Mouse (Mus musculus): ENCODE data around the gene Ptn. TPM values are rescaled to one million over a fixed set of nuclear protein-coding genes. Genes with fewer than 3 reads are reported as not detected.

Gene Ptn
- polyA plus RNA-seq, 1 experiment from 2014 or later = 532 TPM

DNA sequence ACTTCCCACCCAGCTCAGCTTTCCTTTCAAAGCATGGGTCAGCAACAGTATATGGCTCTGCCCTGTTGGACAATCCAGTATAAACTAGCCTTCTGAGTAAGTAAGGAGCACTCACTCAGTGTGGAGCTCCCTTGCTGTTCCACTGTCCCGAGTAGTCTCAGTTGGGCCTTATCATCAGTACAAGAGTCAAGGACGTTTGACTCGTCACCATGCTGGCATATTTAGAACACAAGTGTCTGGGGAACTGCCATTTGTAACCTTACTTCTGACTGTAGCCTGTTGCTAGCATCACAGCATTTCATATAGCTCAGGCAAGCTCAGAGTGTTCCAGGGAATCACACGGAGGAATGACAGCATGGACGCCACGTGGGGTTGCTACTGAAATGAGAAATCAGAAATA, 3.1 kb downstream of the Ptn start:
- no peak for ATAC-seq
- H3K27me3 ChIP-seq (replicated peaks; ENCODE audit: control insufficient read depth, insufficient read depth, low read length) = no peaks in the 10 kb centered on the region
- H3K27ac ChIP-seq (ENCODE audit: low read depth, low read length) = no peak overlapping the region
- no peaks in the 10 kb centered on the region for H3K9me3 ChIP-seq (replicated peaks; ENCODE audit: control insufficient read depth, low read length)
- H3K4me2 ChIP-seq (ENCODE audit: low read length) = peak overlapping the region; percentile 23
- H3K9ac ChIP-seq (ENCODE audit: low read length) = no peak overlapping the region
- H3K4me1 ChIP-seq (ENCODE audit: control insufficient read depth, insufficient read depth, low read length) = peaks cover 10% of the 10 kb centered on the region
- DNase-seq (ENCODE audit: low spot score) = no peak
- peak overlapping the region; percentile 3; the same call in 1 of the 2 replicates for H3K4me3 ChIP-seq (ENCODE audit: low read depth, low read length)
- peaks cover 11% of the 10 kb centered on the region; the same call in 1 of the 2 replicates for H3K36me3 ChIP-seq (ENCODE audit: control insufficient read depth, insufficient read depth, low read length)
- 89% methylated on average over 6 of the region's 6 CpGs for WGBS

DNA sequence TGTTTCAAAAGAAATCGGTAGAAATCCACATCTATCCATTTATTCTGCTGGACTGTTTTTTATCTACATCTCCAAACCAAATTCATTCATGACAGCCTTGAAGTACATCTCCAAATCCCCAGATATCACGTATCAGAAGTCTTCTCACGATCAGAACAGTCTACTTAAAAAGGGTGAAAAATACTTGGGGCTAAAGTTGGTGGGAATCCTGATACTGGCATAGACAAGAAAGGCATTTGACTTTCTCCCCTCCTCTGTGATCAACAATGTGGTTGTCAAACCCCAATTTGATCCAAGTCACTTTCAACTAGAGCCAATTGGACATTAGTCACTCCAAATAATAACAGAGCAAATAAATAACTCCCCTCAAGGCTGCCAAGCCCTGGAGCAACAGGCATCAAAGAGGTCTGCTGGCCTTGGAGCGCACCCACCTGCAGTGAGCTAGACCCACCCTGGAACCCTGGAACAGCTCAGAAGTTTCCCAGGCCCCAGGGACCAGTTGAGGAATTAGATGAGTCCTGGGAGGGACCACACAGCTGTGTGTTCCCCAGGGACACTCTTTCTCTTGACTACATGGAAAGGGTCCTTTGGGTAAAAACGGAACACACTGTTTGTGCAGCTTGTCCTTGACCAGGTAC, 9.6 kb downstream of the Ptn start:
- Histone ChIP-seq H3K9ac (ENCODE audit: low read length) (no peak overlapping the region), H3K4me3 (ENCODE audit: low read depth, low read length) (no peak overlapping the region), H3K4me1 (ENCODE audit: control insufficient read depth, insufficient read depth, low read length) (peaks cover 3% of the 10 kb centered on the region; the same call in 1 of the 2 replicates), H3K4me2 (ENCODE audit: low read length) (no peak overlapping the region), H3K27me3 (replicated peaks; ENCODE audit: control insufficient read depth, insufficient read depth, low read length) (no peaks in the 10 kb centered on the region), H3K36me3 (ENCODE audit: control insufficient read depth, insufficient read depth, low read length) (peaks cover 8% of the 10 kb centered on the region; the same call in 1 of the 2 replicates), H3K27ac (ENCODE audit: low read depth, low read length) (no peak overlapping the region), H3K9me3 (replicated peaks; ENCODE audit: control insufficient read depth, low read length) (no peaks in the 10 kb centered on the region)
- ATAC-seq (no peak), DNase-seq (ENCODE audit: low spot score) (no peak)
- 88% methylated on average over 5 of the region's 5 CpGs for WGBS

DNA sequence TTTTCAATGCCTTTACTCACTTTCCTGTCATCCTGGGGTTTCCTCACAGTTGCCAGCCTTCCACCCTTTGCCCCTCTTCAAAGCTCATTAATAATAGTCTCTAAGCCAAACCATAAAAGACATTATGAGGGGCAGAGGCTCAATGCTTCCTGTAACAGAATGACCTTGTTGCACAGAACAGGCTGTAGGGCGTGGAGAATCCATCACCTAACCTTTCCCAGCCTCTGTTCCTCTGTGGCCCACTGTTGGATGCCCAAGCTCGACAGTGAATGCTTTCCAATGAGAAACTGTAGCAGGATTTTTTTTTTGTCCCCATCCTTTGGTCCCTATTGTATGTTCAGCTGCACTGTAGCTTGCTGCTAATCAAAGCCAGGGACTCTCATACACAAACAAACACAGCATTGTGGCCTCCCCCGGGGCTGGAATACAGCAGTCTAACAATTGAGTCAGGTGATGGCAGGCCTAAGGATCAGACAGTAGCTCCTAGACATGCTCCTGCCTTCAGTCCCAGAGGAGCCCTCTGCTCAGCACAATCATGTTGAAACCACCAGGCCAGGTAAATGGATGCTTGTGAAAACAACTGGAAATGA, 12.9 kb downstream of the Ptn start:
- no peaks in the 10 kb centered on the region for H3K9me3 ChIP-seq (replicated peaks; ENCODE audit: control insufficient read depth, low read length)
- WGBS = 14% methylated on average over 3 of the region's 3 CpGs
- peaks cover 3% of the 10 kb centered on the region; the same call in 1 of the 2 replicates for H3K4me1 ChIP-seq (ENCODE audit: control insufficient read depth, insufficient read depth, low read length)
- H3K27me3 ChIP-seq (replicated peaks; ENCODE audit: control insufficient read depth, insufficient read depth, low read length) = no peaks in the 10 kb centered on the region
- no peak overlapping the region for H3K27ac ChIP-seq (ENCODE audit: low read depth, low read length)
- H3K4me2 ChIP-seq (ENCODE audit: low read length) = no peak overlapping the region
- H3K36me3 ChIP-seq (ENCODE audit: control insufficient read depth, insufficient read depth, low read length) = no peaks in the 10 kb centered on the region
- no peak overlapping the region for H3K4me3 ChIP-seq (ENCODE audit: low read depth, low read length)
- ATAC-seq (peak; percentile 52; the same call in 1 of the 2 replicates), DNase-seq (ENCODE audit: low spot score) (peak; percentile 52)
- no peak overlapping the region for H3K9ac ChIP-seq (ENCODE audit: low read length)

DNA sequence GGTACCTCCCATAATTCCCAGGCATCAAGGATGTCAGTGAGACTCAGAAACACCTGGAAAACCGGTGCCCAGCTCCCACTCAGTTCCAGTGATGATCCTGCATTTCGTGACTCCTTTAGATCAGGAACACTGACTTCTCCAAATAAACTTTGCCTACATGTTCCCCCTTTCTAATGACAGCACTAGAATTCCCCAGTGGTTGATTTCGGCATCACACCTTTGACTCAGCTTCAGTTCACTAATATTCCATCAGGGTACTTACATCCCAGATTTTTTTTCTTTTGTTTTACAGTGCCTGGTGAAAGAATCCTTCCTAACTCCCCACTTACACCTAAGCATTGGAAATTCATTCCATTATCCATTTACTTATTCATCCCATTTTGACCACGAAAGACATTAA, 15.5 kb downstream of the Ptn start:
- 90% methylated on average over 4 of the region's 4 CpGs for whole genome bisulfite sequencing
- H3K4me2 ChIP-seq (ENCODE audit: low read length) = no peak overlapping the region
- H3K27ac ChIP-seq (ENCODE audit: low read depth, low read length) = no peak overlapping the region
- H3K9ac ChIP-seq (ENCODE audit: low read length) = no peak overlapping the region
- H3K4me3 ChIP-seq (ENCODE audit: low read depth, low read length) = no peak overlapping the region
- no peaks in the 10 kb centered on the region for H3K36me3 ChIP-seq (ENCODE audit: control insufficient read depth, insufficient read depth, low read length)
- peaks cover 10% of the 10 kb centered on the region for H3K4me1 ChIP-seq (ENCODE audit: control insufficient read depth, insufficient read depth, low read length)
- no peaks in the 10 kb centered on the region for H3K9me3 ChIP-seq (replicated peaks; ENCODE audit: control insufficient read depth, low read length)
- ATAC-seq = no peak
- DNase-seq (ENCODE audit: low spot score) = no peak
- H3K27me3 ChIP-seq (replicated peaks; ENCODE audit: control insufficient read depth, insufficient read depth, low read length) = no peaks in the 10 kb centered on the region

DNA sequence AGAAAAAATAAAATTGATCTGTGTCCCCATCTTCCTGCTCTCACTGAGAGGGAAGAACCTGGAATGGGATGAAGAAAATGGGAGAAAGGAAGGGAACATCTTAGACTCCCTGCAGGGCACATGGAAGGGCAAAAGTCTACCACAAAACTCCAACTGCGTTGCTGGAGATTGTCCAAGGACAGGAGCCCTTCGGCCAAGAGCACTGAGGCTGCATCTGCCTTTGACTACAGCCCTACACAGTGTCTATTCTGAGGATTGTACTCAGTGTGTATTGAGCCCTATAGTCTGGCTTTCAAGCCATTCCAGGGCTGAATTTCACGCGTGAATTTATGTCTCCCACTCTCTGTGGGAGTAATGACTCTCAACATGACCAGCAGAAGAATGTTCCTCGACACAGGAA, 16.2 kb downstream of the Ptn start:
- ATAC-seq (no peak), DNase-seq (ENCODE audit: low spot score) (no peak)
- Histone ChIP-seq H3K27ac (ENCODE audit: low read depth, low read length) (no peak overlapping the region), H3K27me3 (replicated peaks; ENCODE audit: control insufficient read depth, insufficient read depth, low read length) (no peaks in the 10 kb centered on the region), H3K4me1 (ENCODE audit: control insufficient read depth, insufficient read depth, low read length) (peaks cover 17% of the 10 kb centered on the region), H3K4me3 (ENCODE audit: low read depth, low read length) (no peak overlapping the region), H3K9ac (ENCODE audit: low read length) (no peak overlapping the region), H3K4me2 (ENCODE audit: low read length) (no peak overlapping the region), H3K9me3 (replicated peaks; ENCODE audit: control insufficient read depth, low read length) (no peaks in the 10 kb centered on the region), H3K36me3 (ENCODE audit: control insufficient read depth, insufficient read depth, low read length) (no peaks in the 10 kb centered on the region)
- 74% methylated on average over 5 of the region's 5 CpGs for WGBS

DNA sequence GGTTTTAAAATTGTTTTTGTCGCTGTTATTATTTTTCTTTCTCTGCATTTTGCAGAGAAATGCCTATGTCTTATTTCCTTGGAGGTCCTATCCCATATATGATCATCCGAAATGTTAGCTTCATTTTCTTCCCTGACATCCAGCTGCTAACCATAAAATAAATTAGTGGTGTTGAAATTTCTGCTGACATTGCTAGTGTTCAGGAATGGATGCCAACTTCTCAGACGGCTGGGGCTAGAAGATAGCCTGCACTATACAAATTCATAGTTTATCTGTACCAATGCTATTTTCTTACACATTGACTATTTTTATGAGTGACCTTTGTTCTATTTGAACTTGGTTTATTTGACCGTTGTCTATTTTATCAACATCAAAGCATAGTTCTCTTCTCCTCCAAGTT, 20.8 kb downstream of the Ptn start:
- no peak overlapping the region for H3K9ac ChIP-seq (ENCODE audit: low read length)
- H3K4me3 ChIP-seq (ENCODE audit: low read depth, low read length) = no peak overlapping the region
- DNase-seq (ENCODE audit: low spot score) (peak; percentile 30), ATAC-seq (no peak)
- WGBS = 46% methylated on average over 4 of the region's 4 CpGs
- H3K27me3 ChIP-seq (replicated peaks; ENCODE audit: control insufficient read depth, insufficient read depth, low read length) = no peaks in the 10 kb centered on the region
- peaks cover 4% of the 10 kb centered on the region; the same call in 1 of the 2 replicates for H3K36me3 ChIP-seq (ENCODE audit: control insufficient read depth, insufficient read depth, low read length)
- no peaks in the 10 kb centered on the region for H3K9me3 ChIP-seq (replicated peaks; ENCODE audit: control insufficient read depth, low read length)
- no peak overlapping the region; the same call in 1 of the 2 replicates for H3K4me2 ChIP-seq (ENCODE audit: low read length)
- H3K27ac ChIP-seq (ENCODE audit: low read depth, low read length) = no peak overlapping the region
- H3K4me1 ChIP-seq (ENCODE audit: control insufficient read depth, insufficient read depth, low read length) = peaks cover 36% of the 10 kb centered on the region

DNA sequence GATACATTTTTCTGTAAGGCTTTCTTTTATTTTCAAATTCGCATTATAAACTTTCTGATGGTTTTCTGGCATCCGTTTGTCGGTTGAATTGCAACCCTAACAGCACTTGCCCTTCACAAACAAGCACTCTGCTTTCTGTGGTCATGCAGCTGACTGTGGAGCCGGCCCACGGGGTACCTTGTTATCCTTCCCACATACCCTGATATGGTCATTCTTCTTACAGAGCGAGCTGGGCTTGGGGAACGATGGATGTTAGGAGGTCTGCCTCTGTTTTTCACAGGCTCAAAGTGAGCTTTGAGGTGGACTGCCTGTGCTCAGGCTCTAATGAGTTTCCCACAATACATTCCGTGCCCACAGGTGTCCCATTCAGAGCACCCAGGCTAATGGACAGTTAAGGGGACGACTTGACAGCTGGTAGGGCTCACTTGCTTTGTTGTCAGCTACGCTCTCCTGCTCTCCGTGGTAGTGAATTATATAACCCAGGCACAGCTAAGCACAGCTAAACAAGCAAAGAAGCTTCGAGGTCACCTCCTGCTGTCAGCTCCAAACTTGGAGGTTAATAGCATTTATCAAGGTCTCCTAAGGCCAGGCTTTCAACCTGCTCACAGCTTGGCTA, 21.3 kb downstream of the Ptn start:
- ATAC-seq (peak; percentile 73), DNase-seq (ENCODE audit: low spot score) (peak; percentile 70)
- Histone ChIP-seq H3K36me3 (ENCODE audit: control insufficient read depth, insufficient read depth, low read length) (peaks cover 4% of the 10 kb centered on the region; the same call in 1 of the 2 replicates), H3K27ac (ENCODE audit: low read depth, low read length) (peak overlapping the region; percentile 57), H3K4me1 (ENCODE audit: control insufficient read depth, insufficient read depth, low read length) (peaks cover 36% of the 10 kb centered on the region), H3K4me2 (ENCODE audit: low read length) (peak overlapping the region; percentile 19; the same call in 1 of the 2 replicates), H3K4me3 (ENCODE audit: low read depth, low read length) (no peak overlapping the region), H3K9me3 (replicated peaks; ENCODE audit: control insufficient read depth, low read length) (no peaks in the 10 kb centered on the region), H3K9ac (ENCODE audit: low read length) (peak overlapping the region; percentile 25; the same call in 1 of the 2 replicates), H3K27me3 (replicated peaks; ENCODE audit: control insufficient read depth, insufficient read depth, low read length) (no peaks in the 10 kb centered on the region)
- WGBS = 15% methylated on average over 12 of the region's 12 CpGs

DNA sequence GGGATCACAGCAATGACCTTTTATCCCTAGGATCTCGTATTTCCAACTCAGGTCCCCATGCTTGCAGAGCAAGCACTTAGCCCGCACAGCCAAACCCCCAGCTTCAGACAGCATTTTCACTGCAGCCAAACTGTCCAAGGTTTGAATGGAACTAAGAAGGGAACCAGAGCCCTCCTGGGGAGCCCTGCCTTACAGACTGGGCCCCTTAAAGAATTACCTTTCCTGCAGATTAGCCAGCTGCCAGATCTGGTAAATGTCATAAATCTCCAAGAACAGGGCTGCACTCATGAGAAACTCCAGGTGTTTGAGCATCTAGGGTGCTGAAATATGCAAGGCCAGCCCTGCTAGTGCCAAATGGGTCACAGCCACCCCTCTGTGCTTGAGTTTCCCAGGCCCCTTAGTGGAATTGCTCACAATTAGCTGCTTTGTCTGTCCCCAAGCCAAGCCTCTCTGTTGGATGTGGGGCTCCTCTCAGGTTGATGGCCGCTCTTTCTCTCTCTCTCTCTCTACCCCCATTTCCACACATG, 25.3 kb downstream of the Ptn start:
- no peaks in the 10 kb centered on the region for H3K27me3 ChIP-seq (replicated peaks; ENCODE audit: control insufficient read depth, insufficient read depth, low read length)
- no peak overlapping the region for H3K9ac ChIP-seq (ENCODE audit: low read length)
- H3K36me3 ChIP-seq (ENCODE audit: control insufficient read depth, insufficient read depth, low read length) = peaks cover 4% of the 10 kb centered on the region; the same call in 1 of the 2 replicates
- H3K27ac ChIP-seq (ENCODE audit: low read depth, low read length) = peak overlapping the region; percentile 36
- 11% methylated on average over 3 of the region's 3 CpGs for WGBS
- H3K4me2 ChIP-seq (ENCODE audit: low read length) = peak overlapping the region; percentile 1; the same call in 1 of the 2 replicates
- no peaks in the 10 kb centered on the region for H3K9me3 ChIP-seq (replicated peaks; ENCODE audit: control insufficient read depth, low read length)
- ATAC-seq (peak; percentile 73), DNase-seq (ENCODE audit: low spot score) (peak; percentile 65)
- H3K4me1 ChIP-seq (ENCODE audit: control insufficient read depth, insufficient read depth, low read length) = peaks cover 35% of the 10 kb centered on the region
- no peak overlapping the region for H3K4me3 ChIP-seq (ENCODE audit: low read depth, low read length)
